Mouse (Mus musculus): ENCODE results near the gene Cep152. TPM values are rescaled to one million over a fixed set of nuclear protein-coding genes. Genes with fewer than 3 reads are reported as not detected.

The Cep152 gene
- polyA plus RNA-seq, 1 experiment from 2014 or later: 2.2 TPM

GRCm38 (mm10) chr2:125514391-125514790 is 110.5 kb downstream of the Cep152 start:
- WGBS (ENCODE audit: missing documents): 93% methylated on average over 3 of the region's 3 CpGs
- Histone ChIP-seq H3K27ac (no peak overlapping the region), H3K36me3 (ENCODE audit: inconsistent target) (no peaks in the 10 kb centered on the region)

More at GRCm38 (mm10) chr2:125514391-125514790, 110.5 kb downstream of the Cep152 start:
- H3K4me3 ChIP-seq (ENCODE audit: inconsistent target): no peak overlapping the region
- H3K79me2 ChIP-seq (ENCODE audit: inconsistent target): no peaks in the 10 kb centered on the region

Other genes with a start within 250 kb of the Cep152 start
- not detected in 3 replicates for gene Gm9913, start 120.0 kb downstream of the Cep152 start, polyA plus RNA-seq (2018)
- 0.04 to 0.19 TPM (median 0.07 TPM) in 3 replicates for gene Fbn1, start 117.1 kb downstream of the Cep152 start, polyA plus RNA-seq (2018)
- 98.4 to 218 TPM (median 159 TPM) in 3 replicates for gene Eid1, start 48.0 kb upstream of the Cep152 start, polyA plus RNA-seq (2018)
- 0.69 to 3.0 TPM (median 0.99 TPM) in 3 replicates for gene Shc4, start 99.0 kb upstream of the Cep152 start, polyA plus RNA-seq (2018)
- gene Secisbp2l, start 157.8 kb upstream of the Cep152 start, polyA plus RNA-seq (2018): 45.6 to 47.2 TPM (median 45.7 TPM) in 3 replicates
- gene Galk2, start 234.0 kb upstream of the Cep152 start, polyA plus RNA-seq (2018): 64.7 to 79.9 TPM (median 70.6 TPM) in 3 replicates
- gene Cops2, start 234.0 kb upstream of the Cep152 start, polyA plus RNA-seq (2018): 77.0 to 107 TPM (median 88.1 TPM) in 3 replicates